Mouse (Mus musculus) stomach, embryonic 16.5 days (tissue): ENCODE measurements around the gene Klhl10. TPM values are rescaled to one million over a fixed set of nuclear protein-coding genes. Genes with fewer than 3 reads are reported as not detected.
A peak's percentile ranks its signal among the peaks of the same experiment; 100 is the strongest.

Experiments used
- ATAC-seq: fragments of 200-750 bp; cut with Nextera tagmentation; 2 replicates; pipeline ENCODE4 v1.8.0; 2017; ENCODE audit warnings: moderate number of reproducible peaks, moderate TSS enrichment; ENCODE audit not compliant: insufficient read depth, low FRiP score
- H3K27ac ChIP-seq: fragments of 300-500 bp; sonication (generic); 2 replicates; pipeline ENCODE4 v1.5.1; 2014; ENCODE audit warnings: low read length
- H3K27me3 ChIP-seq: fragments of 300-500 bp; sonication (generic); 2 replicates; pipeline ENCODE4 v1.6.1; 2014; ENCODE audit warnings: low read length, control low read depth, mixed read lengths; ENCODE audit not compliant: control insufficient read depth, insufficient read depth
- H3K36me3 ChIP-seq: fragments of 300-500 bp; sonication (generic); 2 replicates; pipeline ENCODE4 v1.6.1; 2014; ENCODE audit warnings: low read length; ENCODE audit not compliant: control insufficient read depth, insufficient read depth
- H3K4me1 ChIP-seq: fragments of 300-500 bp; sonication (generic); 2 replicates; pipeline ENCODE4 v1.6.1; 2014; ENCODE audit warnings: low read length, control low read depth, mixed read lengths; ENCODE audit not compliant: control insufficient read depth, insufficient read depth
- H3K4me2 ChIP-seq: fragments of 300-500 bp; sonication (generic); 2 replicates; pipeline ENCODE4 v1.6.1; 2014; ENCODE audit warnings: low read depth, low read length, mixed read lengths
- H3K4me3 ChIP-seq: fragments of 300-500 bp; sonication (generic); replicated peaks from 2 replicates; pipeline ENCODE4 v1.5.1; 2014; ENCODE audit warnings: mild to moderate bottlenecking, low read length
- H3K9ac ChIP-seq: fragments of 300-500 bp; sonication (generic); 2 replicates; pipeline ENCODE4 v1.6.1; 2014; ENCODE audit warnings: low read length
- H3K9me3 ChIP-seq: fragments of 300-500 bp; sonication (generic); replicated peaks from 2 replicates; pipeline ENCODE4 v1.6.1; 2016; ENCODE audit warnings: low read length, control low read depth; ENCODE audit not compliant: control insufficient read depth
- WGBS: fragments of 180-500 bp; shearing (Covaris S2); extraction: QIAGEN DNeasy Blood & Tissue Kit; methylation state at CpG from one replicate; pipeline ENCODE4 v1.1.7; 2014; 5-methylcytosine and 5-hydroxymethylcytosine counted together
- polyA plus RNA-seq: library from polyadenylated mRNA; unstranded; fragments of >200 nt; fragmentation: Nextera tagmentation; extraction: Ambion mirVana; gene quantifications from 2 replicates; pipeline ENCODE4 v1.2.1, GENCODE M21; 2015

Gene Klhl10
- polyA plus RNA-seq, 1 experiment from 2014 or later, result 0.30 TPM

GRCm38 (mm10) chr11:100406995-100407705 is 34.6 kb upstream of the Klhl10 start:
- H3K27me3 ChIP-seq, result no peaks in the 10 kb centered on the region
- H3K4me2 ChIP-seq, result no peak overlapping the region
- 0 out of 2 replicates have a peak overlapping the region, but pooled peaks have one; percentile 9 for H3K9ac ChIP-seq
- peaks cover 12% of the 10 kb centered on the region; the same call in 1 of the 2 replicates for H3K36me3 ChIP-seq
- no peak for ATAC-seq
- no peaks in the 10 kb centered on the region for H3K9me3 ChIP-seq
- H3K4me3 ChIP-seq, result no peak overlapping the region
- 78% methylated on average over 5 of the region's 5 CpGs for WGBS
- H3K27ac ChIP-seq, result peak overlapping the region; percentile 68
- peaks cover 32% of the 10 kb centered on the region for H3K4me1 ChIP-seq

GRCm38 (mm10) chr11:100408076-100408834 is 33.5 kb upstream of the Klhl10 start:
- H3K4me2 ChIP-seq, result no peak overlapping the region
- peaks cover 12% of the 10 kb centered on the region; the same call in 1 of the 2 replicates for H3K36me3 ChIP-seq
- no peak overlapping the region for H3K9ac ChIP-seq
- H3K4me1 ChIP-seq, result peaks cover 35% of the 10 kb centered on the region
- 0 out of 2 replicates have a peak, but pooled peaks have one; percentile 52 for ATAC-seq
- no peak overlapping the region for H3K4me3 ChIP-seq
- no peaks in the 10 kb centered on the region for H3K27me3 ChIP-seq
- no peak overlapping the region for H3K27ac ChIP-seq
- 34% methylated on average over 10 of the region's 10 CpGs for WGBS
- H3K9me3 ChIP-seq, result no peaks in the 10 kb centered on the region

GRCm38 (mm10) chr11:100408835-100409462 is 32.8 kb upstream of the Klhl10 start:
- Histone ChIP-seq H3K27me3 (no peaks in the 10 kb centered on the region), H3K27ac (no peak overlapping the region), H3K4me1 (peaks cover 30% of the 10 kb centered on the region), H3K4me2 (no peak overlapping the region), H3K36me3 (peaks cover 12% of the 10 kb centered on the region; the same call in 1 of the 2 replicates), H3K9ac (no peak overlapping the region), H3K4me3 (no peak overlapping the region), H3K9me3 (no peaks in the 10 kb centered on the region)
- 90% methylated on average over 12 of the region's 12 CpGs for WGBS
- no peak for ATAC-seq

GRCm38 (mm10) chr11:100409686-100410085 is 32.0 kb upstream of the Klhl10 start:
- H3K4me2 ChIP-seq, result no peak overlapping the region
- no peak overlapping the region for H3K9ac ChIP-seq
- H3K27me3 ChIP-seq, result no peaks in the 10 kb centered on the region
- 77% methylated on average over 3 of the region's 3 CpGs for WGBS
- ATAC-seq, result no peak
- H3K4me1 ChIP-seq, result peaks cover 27% of the 10 kb centered on the region
- H3K27ac ChIP-seq, result no peak overlapping the region
- H3K4me3 ChIP-seq, result no peak overlapping the region
- H3K36me3 ChIP-seq, result peaks cover 12% of the 10 kb centered on the region; the same call in 1 of the 2 replicates
- no peaks in the 10 kb centered on the region for H3K9me3 ChIP-seq

GRCm38 (mm10) chr11:100411736-100412135 is 30.0 kb upstream of the Klhl10 start:
- Histone ChIP-seq H3K4me1 (peaks cover 25% of the 10 kb centered on the region), H3K9ac (peak overlapping the region; percentile 94), H3K4me3 (peak overlapping the region; percentile 82), H3K27ac (peak overlapping the region; percentile 93), H3K27me3 (no peaks in the 10 kb centered on the region), H3K4me2 (peak overlapping the region; percentile 68), H3K36me3 (peaks cover 12% of the 10 kb centered on the region; the same call in 1 of the 2 replicates), H3K9me3 (no peaks in the 10 kb centered on the region)
- no peak for ATAC-seq
- WGBS, result 39% methylated on average over 11 of the region's 11 CpGs

GRCm38 (mm10) chr11:100413541-100413940 is 28.2 kb upstream of the Klhl10 start:
- ATAC-seq, result no peak
- 59% methylated on average over 11 of the region's 11 CpGs for WGBS
- peak overlapping the region; percentile 93 for H3K27ac ChIP-seq
- H3K4me2 ChIP-seq, result peak overlapping the region; percentile 68
- peaks cover 22% of the 10 kb centered on the region for H3K4me1 ChIP-seq
- H3K9me3 ChIP-seq, result no peaks in the 10 kb centered on the region
- H3K36me3 ChIP-seq, result peaks cover 12% of the 10 kb centered on the region; the same call in 1 of the 2 replicates
- H3K9ac ChIP-seq, result peak overlapping the region; percentile 94
- no peaks in the 10 kb centered on the region for H3K27me3 ChIP-seq
- peak overlapping the region; percentile 82 for H3K4me3 ChIP-seq

GRCm38 (mm10) chr11:100414021-100414913 is 27.4 kb upstream of the Klhl10 start, which contains the start of gene P3h4:
P3h4 (minus strand) TSS chr11:100414836.
- H3K4me1 ChIP-seq, result peaks cover 22% of the 10 kb centered on the region
- under 1% methylated on average over 93 of the region's 93 CpGs for WGBS
- peak within 1 kb of the TSS; percentile 94 for H3K9ac ChIP-seq

More at GRCm38 (mm10) chr11:100414021-100414913, 27.4 kb upstream of the Klhl10 start, which contains the start of gene P3h4:
- Histone ChIP-seq H3K27me3 (no peaks in the 10 kb centered on the region), H3K4me3 (peak within 1 kb of the TSS; percentile 82), H3K9me3 (no peaks in the 10 kb centered on the region), H3K27ac (peak within 1 kb of the TSS; percentile 93), H3K36me3 (0 out of 2 replicates have a peak, but pooled peaks cover 5% of the 10 kb centered on the region), H3K4me2 (peak within 1 kb of the TSS; percentile 68)
- ATAC-seq, result peak; percentile 94
